Comparison of ENCODE assay signal across 18 mouse cellular contexts in genomic region chr8:72499521-72500284, GRCm38 (mm10). TPM values are rescaled to one million over a fixed set of nuclear protein-coding genes. Genes with fewer than 3 reads are reported as not detected.
DNase-seq lines count a peak whose midpoint lies in the region; ATAC-seq and TF ChIP-seq lines count a peak whose summit lies in the region.
"Had no signal": no experiment of that assay in that cellular context is flagged by ENCODE, and none has a peak within 500 bp of the region (broad histone marks: within the 10 kb centered on the region; RNA-seq: fewer than 3 reads in every experiment).

No protein-coding gene starts in this region.

- no peak for TF ChIP-seq CTCF in lung, postnatal 0 days (IDR thresholded peaks at IDR 0.05)

- no peaks in the 10 kb centered on the region for H3K9me3 ChIP-seq in heart, embryonic 11.5 days (replicated peaks; ENCODE audit: control insufficient read depth, low read length)
- H3K9me3 ChIP-seq in midbrain, embryonic 11.5 days (ENCODE audit: control insufficient read depth, low read length), result no peaks in the 10 kb centered on the region
- H3K9me3 ChIP-seq in kidney, embryonic 14.5 days (ENCODE audit: control insufficient read depth, low read length), result no peaks in the 10 kb centered on the region
- H3K9me3 ChIP-seq in lung, postnatal 0 days (ENCODE audit: low read length), result no peaks in the 10 kb centered on the region
- H3K9me3 ChIP-seq: embryonic facial prominence, embryonic 10.5 days; hindbrain, embryonic 13.5 days; limb, embryonic 15.5 days had no signal

- no peak overlapping the region for H3K9ac ChIP-seq in heart, embryonic 11.5 days (ENCODE audit: low read depth, low read length)
- H3K9ac ChIP-seq in midbrain, embryonic 11.5 days (ENCODE audit: low read length), result no peak overlapping the region
- no peak overlapping the region for H3K9ac ChIP-seq in kidney, embryonic 14.5 days (ENCODE audit: low read depth, low read length)
- no peak overlapping the region for H3K9ac ChIP-seq in lung, postnatal 0 days (replicated peaks; ENCODE audit: low read depth)
- H3K9ac ChIP-seq: hindbrain, embryonic 13.5 days; limb, embryonic 15.5 days; liver, postnatal 0 days had no signal

- no peak for TF ChIP-seq EP300 in lung, postnatal 0 days (IDR thresholded peaks at IDR 0.05)

- H3K4me3 ChIP-seq in heart, embryonic 11.5 days (ENCODE audit: low read depth, low read length), result no peak overlapping the region
- H3K4me3 ChIP-seq in midbrain, embryonic 11.5 days (ENCODE audit: low read depth, low read length), result no peak overlapping the region
- H3K4me3 ChIP-seq in kidney, embryonic 14.5 days (ENCODE audit: low read length), result no peak overlapping the region
- H3K4me3 ChIP-seq in lung, postnatal 0 days (ENCODE audit: low read depth, low read length), result no peak overlapping the region
- H3K4me3 ChIP-seq: embryonic facial prominence, embryonic 10.5 days; hindbrain, embryonic 13.5 days; limb, embryonic 15.5 days had no signal

- peaks cover 22% of the 10 kb centered on the region for H3K4me1 ChIP-seq in heart, embryonic 11.5 days (ENCODE audit: control insufficient read depth, insufficient read depth, low read length)
- no peaks in the 10 kb centered on the region for H3K4me1 ChIP-seq in midbrain, embryonic 11.5 days (ENCODE audit: control insufficient read depth, insufficient read depth, low read length)
- no peaks in the 10 kb centered on the region for H3K4me1 ChIP-seq in kidney, embryonic 14.5 days (ENCODE audit: control insufficient read depth, insufficient read depth, low read length)
- H3K4me1 ChIP-seq in lung, postnatal 0 days (ENCODE audit: insufficient read depth, low read depth, low read length), result no peaks in the 10 kb centered on the region

- H3K4me2 ChIP-seq in heart, embryonic 11.5 days, result no peak overlapping the region
- H3K4me2 ChIP-seq in midbrain, embryonic 11.5 days, result no peak overlapping the region
- H3K4me2 ChIP-seq in kidney, embryonic 14.5 days (replicated peaks; ENCODE audit: low read depth, low read length), result no peak overlapping the region
- no peak overlapping the region for H3K4me2 ChIP-seq in lung, postnatal 0 days (replicated peaks; ENCODE audit: low read depth, low read length)
- H3K4me2 ChIP-seq: hindbrain, embryonic 13.5 days; limb, embryonic 15.5 days had no signal

- 80% methylated on average over 2 of the region's 2 CpGs for WGBS in heart, embryonic 11.5 days (ENCODE audit: insufficient replicate concordance)
- 90% methylated on average over 2 of the region's 2 CpGs for WGBS in midbrain, embryonic 11.5 days
- 90% methylated on average over 2 of the region's 2 CpGs for WGBS in kidney, embryonic 14.5 days
- 82% methylated on average over 2 of the region's 2 CpGs for WGBS in lung, postnatal 0 days

- intact Hi-C loops in heart, postnatal 14 days (cut with DNase I), result no loop called here

- H3K36me3 ChIP-seq in heart, embryonic 11.5 days (ENCODE audit: control insufficient read depth, insufficient read depth, low read length), result peaks cover 20% of the 10 kb centered on the region
- H3K36me3 ChIP-seq in midbrain, embryonic 11.5 days (ENCODE audit: control insufficient read depth, insufficient read depth, low read length), result peaks cover 8% of the 10 kb centered on the region
- H3K36me3 ChIP-seq in kidney, embryonic 14.5 days (ENCODE audit: control insufficient read depth, insufficient read depth, low read length), result peaks cover 29% of the 10 kb centered on the region
- H3K36me3 ChIP-seq in lung, postnatal 0 days (ENCODE audit: insufficient read depth, low read length), result peaks cover 21% of the 10 kb centered on the region

- peak overlapping the region; percentile 37 for H3K27ac ChIP-seq in heart, embryonic 11.5 days (ENCODE audit: low read depth, low read length)
- H3K27ac ChIP-seq in midbrain, embryonic 11.5 days (ENCODE audit: low read depth, low read length), result no peak overlapping the region
- no peak overlapping the region for H3K27ac ChIP-seq in kidney, embryonic 14.5 days (ENCODE audit: low read depth, low read length)
- no peak overlapping the region for H3K27ac ChIP-seq in lung, postnatal 0 days (ENCODE audit: low read length)
- H3K27ac ChIP-seq: embryonic facial prominence, embryonic 10.5 days; hindbrain, embryonic 13.5 days; limb, embryonic 15.5 days; stomach, postnatal 0 days had no signal

- peak; percentile 86 for DNase-seq in gastrocnemius, adult 18-20 months (ENCODE audit: low spot score)
- DNase-seq in gastrocnemius, postnatal 4 days (ENCODE audit: low spot score in 2 of 2), result no peak
- DNase-seq in heart, postnatal 14 days, result peak; percentile 42 to 67
- DNase-seq in midbrain, embryonic 11.5 days (ENCODE audit: low spot score, missing footprints), result no peak
- no peak for DNase-seq in thymus, postnatal 36 days
- DNase-seq in lung, postnatal 0 days (ENCODE audit: low spot score), result no peak
- DNase-seq: adrenal gland, adult 2 months; kidney, adult 18-20 months; kidney, postnatal 25 days; layer of hippocampus, adult 9-11 months; liver, postnatal 0 days had no signal

- ATAC-seq in heart, embryonic 11.5 days (replicated peaks; ENCODE audit: insufficient number of reproducible peaks, low FRiP score, low TSS enrichment), result no peak
- no peak for ATAC-seq in midbrain, embryonic 11.5 days (ENCODE audit: low FRiP score)
- no peak for ATAC-seq in kidney, embryonic 14.5 days (ENCODE audit: low FRiP score, low TSS enrichment)
- no peak for ATAC-seq in lung, postnatal 0 days
- ATAC-seq: forebrain, embryonic 14.5 days; liver, postnatal 0 days had no signal

- no peaks in the 10 kb centered on the region for H3K27me3 ChIP-seq in heart, embryonic 11.5 days (ENCODE audit: control insufficient read depth, insufficient read depth, low read length)
- H3K27me3 ChIP-seq in midbrain, embryonic 11.5 days (ENCODE audit: control insufficient read depth, insufficient read depth, low read length), result no peaks in the 10 kb centered on the region
- H3K27me3 ChIP-seq in kidney, embryonic 14.5 days (ENCODE audit: control insufficient read depth, insufficient read depth, low read length), result no peaks in the 10 kb centered on the region
- H3K27me3 ChIP-seq in lung, postnatal 0 days (replicated peaks; ENCODE audit: insufficient read depth, low read length), result no peaks in the 10 kb centered on the region
- H3K27me3 ChIP-seq: hindbrain, embryonic 13.5 days; limb, embryonic 15.5 days had no signal

RNA-seq across cellular contexts. Expression of gene Slc35e1, which starts 7.3 kb away (rescaled TPM):
- total RNA-seq in gastrocnemius, adult 18-20 months (2021), result 10 to 100 TPM; 48.0 to 51.1 TPM
- total RNA-seq in gastrocnemius, postnatal 4 days (2021), result 10 to 100 TPM; 24.5 to 28.3 TPM
- 12.2 and 12.6 TPM in 2 replicates for polyA plus RNA-seq in heart, embryonic 11.5 days (2014; fragmentation: Nextera tagmentation; extraction: Ambion mirVana)
- total RNA-seq in heart, postnatal 14 days (2021), result 10 to 100 TPM; 44.1 to 47.8 TPM
- 10.9 and 13.4 TPM in 2 replicates for polyA plus RNA-seq in midbrain, embryonic 11.5 days (2014; fragmentation: Nextera tagmentation; extraction: Ambion mirVana)
- polyA plus RNA-seq in kidney, embryonic 14.5 days (2014; fragmentation: Nextera tagmentation; extraction: Ambion mirVana), result 10.8 and 19.7 TPM in 2 replicates
- polyA plus RNA-seq in lung, postnatal 0 days (2015; fragmentation: Nextera tagmentation; extraction: Ambion mirVana), result 9.8 and 10.5 TPM in 2 replicates

RNA-seq across cellular contexts. Expression of gene Cherp, which starts 24.7 kb away (rescaled TPM):
- total RNA-seq in gastrocnemius, adult 18-20 months (2021), result 10 to 100 TPM; 21.2 to 22.6 TPM
- total RNA-seq in gastrocnemius, postnatal 4 days (2021), result 10 to 100 TPM; 47.7 to 60.6 TPM
- 42.2 and 44.5 TPM in 2 replicates for polyA plus RNA-seq in heart, embryonic 11.5 days (2014; fragmentation: Nextera tagmentation; extraction: Ambion mirVana)
- total RNA-seq in heart, postnatal 14 days (2021), result 10 to 100 TPM; 42.9 to 43.2 TPM
- 57.7 and 62.6 TPM in 2 replicates for polyA plus RNA-seq in midbrain, embryonic 11.5 days (2014; fragmentation: Nextera tagmentation; extraction: Ambion mirVana)
- 57.0 and 72.0 TPM in 2 replicates for polyA plus RNA-seq in kidney, embryonic 14.5 days (2014; fragmentation: Nextera tagmentation; extraction: Ambion mirVana)
- 17.3 and 18.8 TPM in 2 replicates for polyA plus RNA-seq in lung, postnatal 0 days (2015; fragmentation: Nextera tagmentation; extraction: Ambion mirVana)

RNA-seq across cellular contexts. Expression of gene Med26, which starts 48.4 kb away (rescaled TPM):
- 10 to 100 TPM in 1 of 2 experiments, 1 to 10 TPM in 1; 7.4 to 15.8 TPM for total RNA-seq in gastrocnemius, adult 18-20 months (2021)
- total RNA-seq in gastrocnemius, postnatal 4 days (2021), result 1 to 10 TPM; 9.4 to 9.8 TPM
- polyA plus RNA-seq in heart, embryonic 11.5 days (2014; fragmentation: Nextera tagmentation; extraction: Ambion mirVana), result 8.5 and 9.0 TPM in 2 replicates
- total RNA-seq in heart, postnatal 14 days (2021), result 10 to 100 TPM; 10.5 to 10.7 TPM
- polyA plus RNA-seq in midbrain, embryonic 11.5 days (2014; fragmentation: Nextera tagmentation; extraction: Ambion mirVana), result 11.0 and 13.6 TPM in 2 replicates
- 11.1 and 15.8 TPM in 2 replicates for polyA plus RNA-seq in kidney, embryonic 14.5 days (2014; fragmentation: Nextera tagmentation; extraction: Ambion mirVana)
- polyA plus RNA-seq in lung, postnatal 0 days (2015; fragmentation: Nextera tagmentation; extraction: Ambion mirVana), result 9.5 and 9.6 TPM in 2 replicates

RNA-seq across cellular contexts. Expression of gene 1700030K09Rik, which starts 56.0 kb away (rescaled TPM):
- total RNA-seq in gastrocnemius, adult 18-20 months (2021), result 1 to 10 TPM; 3.5 to 4.2 TPM
- total RNA-seq in gastrocnemius, postnatal 4 days (2021), result 1 to 10 TPM; 6.3 to 6.5 TPM
- 9.2 and 10.3 TPM in 2 replicates for polyA plus RNA-seq in heart, embryonic 11.5 days (2014; fragmentation: Nextera tagmentation; extraction: Ambion mirVana)
- total RNA-seq in heart, postnatal 14 days (2021), result 1 to 10 TPM; 6.6 to 7.0 TPM
- 11.6 and 13.5 TPM in 2 replicates for polyA plus RNA-seq in midbrain, embryonic 11.5 days (2014; fragmentation: Nextera tagmentation; extraction: Ambion mirVana)
- 13.9 and 14.6 TPM in 2 replicates for polyA plus RNA-seq in kidney, embryonic 14.5 days (2014; fragmentation: Nextera tagmentation; extraction: Ambion mirVana)
- 7.9 and 9.0 TPM in 2 replicates for polyA plus RNA-seq in lung, postnatal 0 days (2015; fragmentation: Nextera tagmentation; extraction: Ambion mirVana)

RNA-seq across cellular contexts. Expression of gene Calr3, which starts 56.0 kb away (rescaled TPM):
- 1 to 10 TPM; 3.5 to 4.7 TPM for total RNA-seq in gastrocnemius, adult 18-20 months (2021)
- 1 to 10 TPM; 1.3 to 2.0 TPM for total RNA-seq in gastrocnemius, postnatal 4 days (2021)
- polyA plus RNA-seq in heart, embryonic 11.5 days (2014; fragmentation: Nextera tagmentation; extraction: Ambion mirVana), result 0.82 and 1.2 TPM in 2 replicates
- total RNA-seq in heart, postnatal 14 days (2021), result 10 to 100 TPM in 1 of 2 experiments, 1 to 10 TPM in 1; 8.1 to 10.5 TPM
- polyA plus RNA-seq in midbrain, embryonic 11.5 days (2014; fragmentation: Nextera tagmentation; extraction: Ambion mirVana), result 0.71 and 0.76 TPM in 2 replicates
- 1.6 and 2.1 TPM in 2 replicates for polyA plus RNA-seq in kidney, embryonic 14.5 days (2014; fragmentation: Nextera tagmentation; extraction: Ambion mirVana)
- 1.0 and 1.2 TPM in 2 replicates for polyA plus RNA-seq in lung, postnatal 0 days (2015; fragmentation: Nextera tagmentation; extraction: Ambion mirVana)

Comparison
In these comparisons a context has a peak if more than half of its experiments do, and no peak if none do; other contexts are left out.
1. DNase-seq: peak in gastrocnemius, adult 18-20 months (single experiment) and heart, postnatal 14 days (2 of 2); none in gastrocnemius, postnatal 4 days (0 of 2), midbrain, embryonic 11.5 days (single experiment), thymus, postnatal 36 days (0 of 2) and lung, postnatal 0 days (single experiment).